ENCODE assay signal across 24 mouse cellular contexts in genomic region chr10:85371309-85371708, GRCm38 (mm10). TPM values are rescaled to one million over a fixed set of nuclear protein-coding genes. Genes with fewer than 3 reads are reported as not detected.
DNase-seq lines count a peak whose midpoint lies in the region; ATAC-seq and TF ChIP-seq lines count a peak whose summit lies in the region.
"Had no signal": no experiment of that assay in that cellular context is flagged by ENCODE, and none has a peak within 500 bp of the region (broad histone marks: within the 10 kb centered on the region; RNA-seq: fewer than 3 reads in every experiment).

No protein-coding gene starts in this region.

- WGBS in lung, postnatal 0 days = 55% methylated on average over 2 of the region's 2 CpGs

- TF ChIP-seq EP300 in lung, postnatal 0 days (IDR thresholded peaks at IDR 0.05) = no peak

- H3K4me2 ChIP-seq in lung, postnatal 0 days (replicated peaks; ENCODE audit: low read depth, low read length) = no peak overlapping the region
- H3K4me2 ChIP-seq: embryonic facial prominence, embryonic 15.5 days; heart, embryonic 15.5 days; hindbrain, embryonic 14.5 days; liver, embryonic 11.5 days; lung, embryonic 15.5 days; midbrain, embryonic 15.5 days had no signal

- no peak overlapping the region for H3K4me3 ChIP-seq in lung, postnatal 0 days (ENCODE audit: low read depth, low read length)
- H3K4me3 ChIP-seq: embryonic facial prominence, embryonic 15.5 days; heart, embryonic 15.5 days; left cerebral cortex, adult 2 months; lung, embryonic 15.5 days; midbrain, embryonic 15.5 days; myocyte had no signal

- H3K36me3 ChIP-seq in lung, postnatal 0 days (ENCODE audit: insufficient read depth, low read length) = no peaks in the 10 kb centered on the region
- H3K36me3 ChIP-seq: embryonic facial prominence, embryonic 15.5 days; heart, embryonic 15.5 days; lung, embryonic 15.5 days; midbrain, embryonic 15.5 days had no signal

- peak; percentile 35 for ATAC-seq in lung, postnatal 0 days
- ATAC-seq: forebrain, embryonic 16.5 days; intestine, embryonic 16.5 days; midbrain, embryonic 15.5 days had no signal

- TF ChIP-seq CTCF in lung, postnatal 0 days (IDR thresholded peaks at IDR 0.05) = no peak

- H3K9ac ChIP-seq in lung, postnatal 0 days (replicated peaks; ENCODE audit: low read depth) = no peak overlapping the region
- H3K9ac ChIP-seq: embryonic facial prominence, embryonic 15.5 days; heart, embryonic 15.5 days; hindbrain, embryonic 14.5 days; lung, embryonic 15.5 days; midbrain, embryonic 15.5 days had no signal

- H3K27me3 ChIP-seq in lung, postnatal 0 days (replicated peaks; ENCODE audit: insufficient read depth, low read length) = no peaks in the 10 kb centered on the region
- H3K27me3 ChIP-seq: embryonic facial prominence, embryonic 15.5 days; heart, embryonic 15.5 days; lung, embryonic 15.5 days; midbrain, embryonic 15.5 days had no signal

- DNase-seq in heart, adult 11 months = peak; percentile 92
- no peak for DNase-seq in heart, postnatal 4 days
- peak; percentile 23 for DNase-seq in kidney, adult 11 months
- no peak for DNase-seq in kidney, adult 18-20 months
- DNase-seq in lung, postnatal 0 days (ENCODE audit: low spot score) = peak; percentile 48
- no peak for DNase-seq in lung, postnatal 10 days
- DNase-seq in gastrocnemius, postnatal 4 days (ENCODE audit: low spot score in 2 of 2) = no peak
- DNase-seq: B cell, adult 2 months; cerebellum, adult 11 months; cerebellum, postnatal 36 days; gastrocnemius, postnatal 36 days; layer of hippocampus, adult 9-11 months; left cerebral cortex, postnatal 4 days; thymus, postnatal 14 days had no signal

- H3K27ac ChIP-seq in lung, postnatal 0 days (ENCODE audit: low read length) = no peak overlapping the region
- H3K27ac ChIP-seq: embryonic facial prominence, embryonic 15.5 days; heart, embryonic 15.5 days; hindbrain, embryonic 14.5 days; left cerebral cortex, adult 2 months; lung, embryonic 15.5 days; midbrain, embryonic 15.5 days had no signal

- no peaks in the 10 kb centered on the region for H3K9me3 ChIP-seq in lung, postnatal 0 days (ENCODE audit: low read length)
- H3K9me3 ChIP-seq: embryonic facial prominence, embryonic 15.5 days; heart, embryonic 15.5 days; lung, embryonic 15.5 days; midbrain, embryonic 15.5 days had no signal

- no peaks in the 10 kb centered on the region for H3K4me1 ChIP-seq in lung, postnatal 0 days (ENCODE audit: insufficient read depth, low read depth, low read length)
- H3K4me1 ChIP-seq: embryonic facial prominence, embryonic 15.5 days; heart, embryonic 15.5 days; lung, embryonic 15.5 days; midbrain, embryonic 15.5 days had no signal

RNA-seq across cellular contexts. Expression of gene Btbd11, which starts 15.3 kb away (rescaled TPM):
- 1 to 10 TPM; 1.1 to 1.7 TPM for total RNA-seq in heart, postnatal 4 days (2021)
- polyA plus RNA-seq in lung, postnatal 0 days (2015; fragmentation: Nextera tagmentation; extraction: Ambion mirVana) = 0.61 and 0.98 TPM in 2 replicates
- total RNA-seq in gastrocnemius, postnatal 4 days (2021) = 1 to 10 TPM; 2.4 to 2.6 TPM

Comparison
In these comparisons a context has a peak if more than half of its experiments do, and no peak if none do; other contexts are left out.
1. DNase-seq: peak in heart, adult 11 months (single experiment), kidney, adult 11 months (single experiment) and lung, postnatal 0 days (single experiment); none in heart, postnatal 4 days (single experiment), kidney, adult 18-20 months (single experiment), lung, postnatal 10 days (single experiment) and gastrocnemius, postnatal 4 days (0 of 2).